Mouse (Mus musculus) limb, embryonic 10.5 days (tissue): ENCODE results near the gene Arrdc4. TPM values are rescaled to one million over a fixed set of nuclear protein-coding genes. Genes with fewer than 3 reads are reported as not detected.

Experiments used
- DNase-seq: peaks from one replicate; pipeline ENCODE4 v3.0.0-alpha.2; 2017; ENCODE audit warnings: low spot score
- H3K27ac ChIP-seq: fragments of 300-500 bp; sonication (generic); 2 replicates; pipeline ENCODE4 v1.5.1; 2016; ENCODE audit warnings: mild to moderate bottlenecking
- H3K27me3 ChIP-seq: fragments of 300-500 bp; sonication (generic); 2 replicates; pipeline ENCODE4 v1.6.1; 2016; ENCODE audit warnings: low read depth, mild to moderate bottlenecking; ENCODE audit not compliant: poor library complexity, severe bottlenecking
- H3K36me3 ChIP-seq: fragments of 300-500 bp; sonication (generic); 2 replicates; pipeline ENCODE4 v1.6.1; 2016; ENCODE audit warnings: mild to moderate bottlenecking, moderate library complexity
- H3K4me1 ChIP-seq: fragments of 300-500 bp; sonication (generic); 2 replicates; pipeline ENCODE4 v1.6.1; 2016
- H3K4me3 ChIP-seq: fragments of 300-500 bp; sonication (generic); 2 replicates; pipeline ENCODE4 v1.5.1; 2016; ENCODE audit warnings: mild to moderate bottlenecking, moderate library complexity
- H3K9me3 ChIP-seq: fragments of 300-500 bp; sonication (generic); replicated peaks from 2 replicates; pipeline ENCODE4 v1.6.1; 2016; ENCODE audit warnings: mild to moderate bottlenecking
- WGBS: fragments of 180-500 bp; shearing (Covaris S2); methylation state at CpG from one replicate; pipeline ENCODE4 v1.1.7; 2016; 5-methylcytosine and 5-hydroxymethylcytosine counted together
- polyA plus RNA-seq: library from polyadenylated mRNA; unstranded; fragments of >200 nt; fragmentation: Nextera tagmentation; extraction: Ambion mirVana; gene quantifications from 2 replicates; pipeline ENCODE4 v1.2.1, GENCODE M21; 2016

The Arrdc4 gene
- polyA plus RNA-seq, 1 experiment from 2014 or later, result 20.4 TPM

- Histone ChIP-seq H3K9me3 (no peaks in the 10 kb centered on the region), H3K27ac (no peak overlapping the region), H3K4me1 (no peaks in the 10 kb centered on the region), H3K27me3 (no peaks in the 10 kb centered on the region), H3K36me3 (peaks cover 62% of the 10 kb centered on the region), H3K4me3 (no peak overlapping the region)
- WGBS, result 92% methylated on average over 6 of the region's 6 CpGs
- DNase-seq, result no peak
Observed at GRCm38 (mm10) chr7:68740763-68741162, 8.3 kb downstream of the Arrdc4 start.

- Histone ChIP-seq H3K4me1 (no peaks in the 10 kb centered on the region), H3K36me3 (peaks cover 58% of the 10 kb centered on the region), H3K27ac (no peak overlapping the region), H3K9me3 (no peaks in the 10 kb centered on the region), H3K4me3 (no peak overlapping the region), H3K27me3 (no peaks in the 10 kb centered on the region)
- no peak for DNase-seq
- WGBS, result 94% methylated on average over 11 of the region's 11 CpGs
Observed at GRCm38 (mm10) chr7:68738676-68739399, 10.2 kb downstream of the Arrdc4 start.

- no peak for DNase-seq
- Histone ChIP-seq H3K27ac (no peak overlapping the region), H3K4me1 (peaks cover 4% of the 10 kb centered on the region; the same call in 1 of the 2 replicates), H3K36me3 (no peaks in the 10 kb centered on the region), H3K27me3 (no peaks in the 10 kb centered on the region), H3K4me3 (no peak overlapping the region), H3K9me3 (no peaks in the 10 kb centered on the region)
- 92% methylated on average over 5 of the region's 5 CpGs for WGBS
Observed at GRCm38 (mm10) chr7:68726380-68726779, 22.7 kb downstream of the Arrdc4 start.

GRCm38 (mm10) chr7:68724711-68725110 lies 24.3 kb downstream of the Arrdc4 start:
- Histone ChIP-seq H3K4me1 (peaks cover 4% of the 10 kb centered on the region; the same call in 1 of the 2 replicates), H3K36me3 (no peaks in the 10 kb centered on the region), H3K27me3 (no peaks in the 10 kb centered on the region), H3K4me3 (no peak overlapping the region), H3K27ac (no peak overlapping the region), H3K9me3 (no peaks in the 10 kb centered on the region)
- WGBS, result 81% methylated on average over 7 of the region's 7 CpGs
- DNase-seq, result no peak

- H3K27me3 ChIP-seq, result no peaks in the 10 kb centered on the region
- no peaks in the 10 kb centered on the region for H3K9me3 ChIP-seq
- H3K4me1 ChIP-seq, result 0 out of 2 replicates have a peak, but pooled peaks cover 2% of the 10 kb centered on the region
- H3K36me3 ChIP-seq, result no peaks in the 10 kb centered on the region
- 93% methylated on average over 4 of the region's 4 CpGs for WGBS
- no peak for DNase-seq
- H3K4me3 ChIP-seq, result no peak overlapping the region
- no peak overlapping the region for H3K27ac ChIP-seq
Observed at GRCm38 (mm10) chr7:68721520-68721919, 27.5 kb downstream of the Arrdc4 start.

GRCm38 (mm10) chr7:68717988-68718387 lies 31.1 kb downstream of the Arrdc4 start:
- Histone ChIP-seq H3K27ac (no peak overlapping the region), H3K27me3 (no peaks in the 10 kb centered on the region), H3K36me3 (no peaks in the 10 kb centered on the region), H3K9me3 (no peaks in the 10 kb centered on the region), H3K4me3 (no peak overlapping the region), H3K4me1 (0 out of 2 replicates have a peak, but pooled peaks cover 2% of the 10 kb centered on the region)
- DNase-seq, result no peak

GRCm38 (mm10) chr7:68717498-68717897 lies 31.5 kb downstream of the Arrdc4 start:
- 66% methylated on average over 10 of the region's 10 CpGs for WGBS
- Histone ChIP-seq H3K27ac (no peak overlapping the region), H3K9me3 (no peaks in the 10 kb centered on the region), H3K36me3 (no peaks in the 10 kb centered on the region), H3K27me3 (no peaks in the 10 kb centered on the region), H3K4me1 (0 out of 2 replicates have a peak, but pooled peaks cover 2% of the 10 kb centered on the region), H3K4me3 (no peak overlapping the region)
- no peak for DNase-seq

- no peaks in the 10 kb centered on the region for H3K36me3 ChIP-seq
- DNase-seq, result no peak
- no peak overlapping the region for H3K4me3 ChIP-seq
- no peaks in the 10 kb centered on the region for H3K27me3 ChIP-seq
- no peaks in the 10 kb centered on the region for H3K9me3 ChIP-seq
- H3K27ac ChIP-seq, result no peak overlapping the region
- 73% methylated on average over 8 of the region's 8 CpGs for WGBS
- 0 out of 2 replicates have a peak, but pooled peaks cover 2% of the 10 kb centered on the region for H3K4me1 ChIP-seq
Observed at GRCm38 (mm10) chr7:68716926-68717325, 32.1 kb downstream of the Arrdc4 start.

GRCm38 (mm10) chr7:68712928-68713327 lies 36.1 kb downstream of the Arrdc4 start:
- H3K36me3 ChIP-seq, result no peaks in the 10 kb centered on the region
- WGBS, result 91% methylated on average over 1 of the region's 1 CpGs
- H3K4me1 ChIP-seq, result 0 out of 2 replicates have a peak, but pooled peaks cover 2% of the 10 kb centered on the region
- no peak for DNase-seq
- no peak overlapping the region for H3K4me3 ChIP-seq
- no peaks in the 10 kb centered on the region for H3K9me3 ChIP-seq
- H3K27me3 ChIP-seq, result no peaks in the 10 kb centered on the region
- H3K27ac ChIP-seq, result no peak overlapping the region

GRCm38 (mm10) chr7:68712425-68712824 lies 36.6 kb downstream of the Arrdc4 start:
- DNase-seq, result no peak
- Histone ChIP-seq H3K36me3 (no peaks in the 10 kb centered on the region), H3K27me3 (no peaks in the 10 kb centered on the region), H3K27ac (no peak overlapping the region), H3K4me3 (no peak overlapping the region), H3K4me1 (0 out of 2 replicates have a peak, but pooled peaks cover 2% of the 10 kb centered on the region), H3K9me3 (no peaks in the 10 kb centered on the region)
- WGBS, result 87% methylated on average over 3 of the region's 3 CpGs

- Histone ChIP-seq H3K27me3 (no peaks in the 10 kb centered on the region), H3K36me3 (no peaks in the 10 kb centered on the region)
- WGBS, result 79% methylated on average over 1 of the region's 1 CpGs
Observed at GRCm38 (mm10) chr7:68709319-68709573, 39.8 kb downstream of the Arrdc4 start.

GRCm38 (mm10) chr7:68708563-68709318 lies 40.3 kb downstream of the Arrdc4 start:
- Histone ChIP-seq H3K27ac (no peak overlapping the region), H3K27me3 (no peaks in the 10 kb centered on the region), H3K4me1 (no peaks in the 10 kb centered on the region), H3K36me3 (no peaks in the 10 kb centered on the region), H3K9me3 (no peaks in the 10 kb centered on the region), H3K4me3 (no peak overlapping the region)
- 81% methylated on average over 3 of the region's 3 CpGs for WGBS
- no peak for DNase-seq

More at GRCm38 (mm10) chr7:68709319-68709573, 39.8 kb downstream of the Arrdc4 start:
- DNase-seq, result no peak
- H3K4me3 ChIP-seq, result no peak overlapping the region
- no peak overlapping the region for H3K27ac ChIP-seq
- no peaks in the 10 kb centered on the region for H3K4me1 ChIP-seq
- no peaks in the 10 kb centered on the region for H3K9me3 ChIP-seq

- H3K9me3 ChIP-seq, result no peaks in the 10 kb centered on the region
- no peak overlapping the region for H3K27ac ChIP-seq
- no peaks in the 10 kb centered on the region for H3K27me3 ChIP-seq
- 91% methylated on average over 7 of the region's 7 CpGs for WGBS
- no peak for DNase-seq
- no peak overlapping the region for H3K4me3 ChIP-seq
- H3K36me3 ChIP-seq, result no peaks in the 10 kb centered on the region
- no peaks in the 10 kb centered on the region for H3K4me1 ChIP-seq
Observed at GRCm38 (mm10) chr7:68705162-68705561, 43.9 kb downstream of the Arrdc4 start.
